Mouse (Mus musculus) G1E (cell line): Measurements from ENCODE around the gene Plaa.

ENCODE experiments used
- CTCF ChIP-seq: IDR thresholded peaks from 2 replicates; pipeline ENCODE4 v1.5.1; 2012; ENCODE audit warnings: low read depth, low read length, inconsistent platforms, mixed read lengths
- POLR2AphosphoS5 ChIP-seq: IDR thresholded peaks from 2 replicates; pipeline ENCODE4 v1.6.1; 2012; ENCODE audit warnings: low read depth, low read length, inconsistent platforms; ENCODE audit not compliant: insufficient replicate concordance

GRCm38 (mm10) chr4:94643141-94643540 is 40.1 kb upstream of the Plaa start:
- TF ChIP-seq CTCF (no peak), POLR2AphosphoS5 (no peak)
